ENCODE assay signal across 20 mouse cellular contexts in genomic region chr11:103236431-103236830, GRCm38 (mm10). TPM values are rescaled to one million over a fixed set of nuclear protein-coding genes. Genes with fewer than 3 reads are reported as not detected.
"Had no signal": no experiment of that assay in that cellular context is flagged by ENCODE, and none has a peak within 500 bp of the region (broad histone marks: within the 10 kb centered on the region; RNA-seq: fewer than 3 reads in every experiment).

No protein-coding gene starts in this region.

- H3K4me2 ChIP-seq: lung, embryonic 15.5 days; midbrain, embryonic 12.5 days; neural tube, embryonic 12.5 days had no signal

- ATAC-seq: midbrain, embryonic 16.5 days had no signal

- DNase-seq: lung, postnatal 14 days; lung, postnatal 4 days; midbrain, embryonic 14.5 days; right cerebral cortex, postnatal 14 days; thymus, adult 2 months; thymus, postnatal 25 days; thymus, postnatal 4 days had no signal

- H3K27ac ChIP-seq: lung, embryonic 15.5 days; midbrain, embryonic 12.5 days; neural tube, embryonic 12.5 days had no signal

- H3K4me1 ChIP-seq: midbrain, embryonic 12.5 days; neural tube, embryonic 12.5 days had no signal

- H3K27me3 ChIP-seq: lung, embryonic 15.5 days; midbrain, embryonic 12.5 days; neural tube, embryonic 12.5 days had no signal

- H3K4me3 ChIP-seq: lung, embryonic 15.5 days; midbrain, embryonic 10.5 days; midbrain, embryonic 12.5 days; neural tube, embryonic 12.5 days had no signal

- H3K9me3 ChIP-seq: lung, embryonic 15.5 days; midbrain, embryonic 10.5 days; midbrain, embryonic 12.5 days; neural tube, embryonic 12.5 days had no signal

- H3K9ac ChIP-seq: lung, embryonic 15.5 days; midbrain, embryonic 12.5 days; neural tube, embryonic 12.5 days had no signal

RNA-seq across cellular contexts. Expression of gene Spata32, which starts 18.2 kb away (rescaled TPM):
- total RNA-seq: megakaryocyte, adult 5-6 weeks; megakaryocyte-erythroid progenitor cell, adult 5-6 weeks; neutrophil, adult 5-6 weeks had no signal
- polyA plus RNA-seq: liver, embryonic 16.5 days; lung, embryonic 15.5 days; lung, postnatal 0 days; midbrain, embryonic 10.5 days; midbrain, embryonic 12.5 days; spleen, adult 2 months; stomach, embryonic 16.5 days; thymus, adult 2 months; urinary bladder, adult 2 months had no signal

RNA-seq across cellular contexts. Expression of gene 1700023F06Rik, which starts 28.1 kb away (rescaled TPM):
- total RNA-seq: megakaryocyte, adult 5-6 weeks; megakaryocyte-erythroid progenitor cell, adult 5-6 weeks; neutrophil, adult 5-6 weeks had no signal
- polyA plus RNA-seq: liver, embryonic 16.5 days; midbrain, embryonic 12.5 days; spleen, adult 2 months had no signal
